Mouse (Mus musculus) neural tube, embryonic 11.5 days (tissue): ENCODE measurements around the gene Tomm22. TPM values are rescaled to one million over a fixed set of nuclear protein-coding genes. Genes with fewer than 3 reads are reported as not detected.

Source experiments
- ATAC-seq: fragments of 200-750 bp; cut with Nextera tagmentation; 2 replicates; pipeline ENCODE4 v1.8.0; 2017; ENCODE audit warnings: moderate number of reproducible peaks, mild to moderate bottlenecking, moderate TSS enrichment, moderate library complexity; ENCODE audit not compliant: insufficient read depth, low FRiP score, low TSS enrichment
- DNase-seq: peaks from one replicate; pipeline ENCODE4 v3.0.0-alpha.2; 2015; ENCODE audit warnings: low spot score
- H3K27ac ChIP-seq: fragments of 300-500 bp; sonication (generic); 2 replicates; pipeline ENCODE4 v1.5.1; 2014; ENCODE audit warnings: low read depth, mild to moderate bottlenecking, low read length
- H3K27me3 ChIP-seq: fragments of 300-500 bp; sonication (generic); 2 replicates; pipeline ENCODE4 v1.6.1; 2014; ENCODE audit warnings: mild to moderate bottlenecking, low read length, mixed read lengths; ENCODE audit not compliant: control insufficient read depth, insufficient read depth
- H3K36me3 ChIP-seq: fragments of 300-500 bp; sonication (generic); 2 replicates; pipeline ENCODE4 v1.6.1; 2014; ENCODE audit warnings: mild to moderate bottlenecking, low read length, moderate library complexity, mixed read lengths; ENCODE audit not compliant: control insufficient read depth, insufficient read depth
- H3K4me1 ChIP-seq: fragments of 300-500 bp; sonication (generic); 2 replicates; pipeline ENCODE4 v1.6.1; 2014; ENCODE audit warnings: low read length, mixed read lengths; ENCODE audit not compliant: control insufficient read depth, insufficient read depth
- H3K4me2 ChIP-seq: fragments of 300-500 bp; sonication (generic); 2 replicates; pipeline ENCODE4 v1.6.1; 2014; ENCODE audit warnings: low read depth, mild to moderate bottlenecking, moderate library complexity
- H3K4me3 ChIP-seq: fragments of 300-500 bp; sonication (generic); 2 replicates; pipeline ENCODE4 v1.5.1; 2014; ENCODE audit warnings: low read depth, low read length
- H3K9ac ChIP-seq: fragments of 300-500 bp; sonication (generic); 2 replicates; pipeline ENCODE4 v1.6.1; 2014; ENCODE audit warnings: mild to moderate bottlenecking, low read length
- H3K9me3 ChIP-seq: fragments of 300-500 bp; sonication (generic); 2 replicates; pipeline ENCODE4 v1.6.1; 2016; ENCODE audit warnings: low read length; ENCODE audit not compliant: control insufficient read depth
- WGBS: fragments of 180-500 bp; shearing (Covaris S2); extraction: QIAGEN DNeasy Blood & Tissue Kit; methylation state at CpG from one replicate; pipeline ENCODE4 v1.1.7; 2014; 5-methylcytosine and 5-hydroxymethylcytosine counted together
- polyA plus RNA-seq: library from polyadenylated mRNA; unstranded; fragments of >200 nt; fragmentation: Nextera tagmentation; extraction: Ambion mirVana; gene quantifications from 2 replicates; pipeline ENCODE4 v1.2.1, GENCODE M21; 2014

Tomm22 gene
- polyA plus RNA-seq, 1 experiment from 2014 or later, result 285 TPM

DNA sequence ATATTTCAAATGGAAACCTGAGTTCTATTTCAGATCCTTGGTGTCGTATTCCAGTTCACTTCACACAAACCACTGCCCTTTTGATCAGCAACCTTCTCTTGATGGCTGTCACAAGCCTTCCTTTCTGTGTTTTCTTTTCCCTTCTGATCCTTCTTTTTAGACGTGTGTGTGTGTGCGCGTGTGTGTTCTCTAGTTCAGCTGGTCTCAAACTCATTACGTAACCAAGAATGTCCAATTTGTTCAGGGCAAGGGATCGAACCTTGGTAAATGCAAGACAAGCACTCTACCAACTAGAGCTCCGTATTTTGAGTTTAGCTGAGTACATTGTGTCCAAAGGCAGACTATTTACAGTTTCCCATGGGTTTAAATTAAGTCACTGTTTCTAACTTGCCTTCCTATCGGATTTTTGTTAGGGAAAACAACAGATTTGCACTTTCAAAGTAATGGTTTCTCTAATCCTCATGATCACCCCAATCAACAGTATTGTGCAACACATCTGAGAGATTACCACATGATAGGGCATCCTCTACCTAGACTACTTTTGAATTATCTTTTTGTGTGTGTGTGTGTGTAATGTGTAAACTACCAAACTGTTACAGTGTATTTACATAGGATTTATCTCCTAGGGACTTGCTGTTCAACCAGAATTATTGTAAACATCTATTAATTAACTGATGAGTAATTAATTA, 17.8 kb downstream of the Tomm22 start:
- H3K4me1 ChIP-seq, result peaks cover 32% of the 10 kb centered on the region
- peak overlapping the region; percentile 89 for H3K27ac ChIP-seq
- DNase-seq (no peak), ATAC-seq (no peak)
- 5% methylated on average over 8 of the region's 8 CpGs for WGBS
- peak overlapping the region; percentile 89; the same call in 1 of the 2 replicates for H3K9ac ChIP-seq
- no peaks in the 10 kb centered on the region for H3K9me3 ChIP-seq
- H3K4me3 ChIP-seq, result peak overlapping the region; percentile 85
- peak overlapping the region; percentile 48 for H3K4me2 ChIP-seq
- no peaks in the 10 kb centered on the region for H3K27me3 ChIP-seq
- H3K36me3 ChIP-seq, result no peaks in the 10 kb centered on the region

DNA sequence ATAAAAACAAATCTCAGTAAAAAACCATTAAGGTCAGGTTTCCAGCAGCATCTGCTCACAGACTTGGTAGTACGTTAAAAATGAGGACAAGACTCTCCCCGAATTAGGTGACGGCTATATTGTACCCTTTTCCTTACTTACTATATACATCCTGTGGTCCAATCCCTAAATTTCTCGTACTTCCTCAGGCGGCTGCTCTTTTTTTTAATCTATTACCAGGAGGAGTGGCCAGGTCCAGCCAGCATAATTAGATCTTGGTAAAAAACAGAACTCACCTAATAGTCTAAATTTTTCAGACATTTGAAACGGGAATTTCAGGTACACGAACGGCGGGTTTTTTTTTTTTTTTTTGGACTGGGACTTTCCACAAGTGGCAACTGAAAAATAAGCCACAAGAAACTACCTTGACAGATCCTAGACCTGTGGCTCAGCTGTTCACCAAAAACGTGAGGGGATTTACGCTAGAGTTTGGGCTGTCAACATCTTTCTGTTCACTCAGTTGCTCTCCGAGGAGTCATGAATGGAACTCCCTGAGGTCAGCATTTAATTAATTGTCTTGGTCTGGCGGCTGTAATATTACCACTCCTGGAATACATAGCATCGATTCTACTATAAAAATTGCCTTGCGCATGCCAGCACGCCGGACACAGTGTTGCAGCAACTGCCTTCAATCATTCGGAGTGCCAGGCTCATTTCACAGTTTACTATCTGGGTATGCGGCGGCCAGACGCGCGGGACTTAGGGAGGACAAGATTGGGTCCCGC, 19.2 kb downstream of the Tomm22 start:
- H3K27ac ChIP-seq, result no peak overlapping the region
- peak overlapping the region; percentile 81 for H3K4me3 ChIP-seq
- H3K36me3 ChIP-seq, result no peaks in the 10 kb centered on the region
- H3K9me3 ChIP-seq, result no peaks in the 10 kb centered on the region
- ATAC-seq (no peak), DNase-seq (no peak)
- WGBS, result 17% methylated on average over 24 of the region's 24 CpGs
- H3K4me1 ChIP-seq, result peaks cover 24% of the 10 kb centered on the region
- H3K9ac ChIP-seq, result no peak overlapping the region
- H3K4me2 ChIP-seq, result peak overlapping the region; percentile 52
- H3K27me3 ChIP-seq, result no peaks in the 10 kb centered on the region

DNA sequence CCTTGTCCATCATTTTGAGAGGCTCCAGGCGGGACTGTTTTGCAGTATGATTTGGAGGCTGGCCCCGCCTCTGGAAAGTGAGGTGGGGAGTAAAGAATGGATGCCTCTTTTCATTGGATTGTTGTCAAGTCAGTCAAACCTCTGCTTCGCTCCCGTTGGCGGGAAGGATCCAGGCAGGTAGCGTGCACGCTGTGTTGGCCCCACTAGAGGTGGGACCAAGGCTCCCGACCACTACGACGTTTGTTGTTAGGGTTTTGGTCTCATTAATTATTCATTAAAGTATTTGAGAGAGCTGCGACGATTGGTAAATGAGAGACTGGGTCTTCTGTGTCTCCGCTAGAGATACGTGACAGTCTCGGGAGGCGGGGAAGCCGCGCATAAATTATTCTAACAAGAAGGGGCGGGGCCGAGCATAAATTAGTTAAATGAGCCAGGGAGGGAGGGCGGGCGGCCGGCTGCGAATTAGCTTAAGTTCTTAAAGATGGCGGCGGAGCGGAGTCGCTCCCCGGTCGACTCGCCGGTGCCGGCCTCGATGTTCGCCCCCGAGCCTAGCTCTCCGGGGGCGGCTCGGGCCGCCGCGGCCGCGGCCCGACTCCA, 19.9 kb downstream of the Tomm22 start, which contains the start of gene Gtpbp1:
Gene Gtpbp1, plus strand, starts transcription at position 420 of the 597 bp plus-strand sequence.
- Histone ChIP-seq H3K27ac (peak within 1 kb of the TSS; percentile 71), H3K9ac (peak within 1 kb of the TSS; percentile 85), H3K4me1 (peaks cover 17% of the 10 kb centered on the region), H3K9me3 (no peaks in the 10 kb centered on the region), H3K27me3 (no peaks in the 10 kb centered on the region), H3K36me3 (no peaks in the 10 kb centered on the region), H3K4me2 (peak within 1 kb of the TSS; percentile 83), H3K4me3 (peak within 1 kb of the TSS; percentile 81)
- under 1% methylated on average over 45 of the region's 45 CpGs for WGBS
- peak; percentile 95 for DNase-seq
- ATAC-seq, result peak; percentile 97

DNA sequence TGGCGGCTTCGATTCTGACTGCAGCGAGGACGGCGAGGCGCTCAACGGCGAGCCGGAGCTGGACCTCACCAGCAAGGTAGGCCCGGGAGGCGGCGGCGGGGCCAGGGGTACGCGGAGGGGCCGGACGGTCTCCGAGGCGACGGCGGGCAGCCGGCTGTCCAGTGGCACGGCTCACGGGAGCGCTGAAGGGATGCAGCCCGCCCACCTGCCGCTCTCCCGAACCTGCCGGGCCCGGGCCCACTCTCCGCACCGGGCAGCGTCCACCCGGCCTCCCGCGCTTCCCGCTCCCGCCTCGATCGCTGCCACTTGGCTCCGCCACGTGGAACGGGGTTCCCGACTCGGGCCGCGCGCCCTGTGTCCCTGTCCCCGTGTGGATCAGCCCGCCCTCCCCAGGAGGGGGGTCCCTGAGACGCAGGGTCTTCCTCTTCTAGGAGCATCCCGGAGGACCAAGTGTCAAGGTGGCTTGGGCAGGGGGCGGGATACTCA, 20.4 kb downstream of the Tomm22 start:
- peak; percentile 41 for ATAC-seq
- Histone ChIP-seq H3K27me3 (no peaks in the 10 kb centered on the region), H3K4me1 (peaks cover 12% of the 10 kb centered on the region), H3K9me3 (no peaks in the 10 kb centered on the region), H3K4me3 (peak overlapping the region; percentile 81), H3K9ac (peak overlapping the region; percentile 85), H3K36me3 (no peaks in the 10 kb centered on the region), H3K4me2 (peak overlapping the region; percentile 83), H3K27ac (peak overlapping the region; percentile 71)
- WGBS, result 0% methylated on average over 45 of the region's 53 CpGs
- no peak for DNase-seq

DNA sequence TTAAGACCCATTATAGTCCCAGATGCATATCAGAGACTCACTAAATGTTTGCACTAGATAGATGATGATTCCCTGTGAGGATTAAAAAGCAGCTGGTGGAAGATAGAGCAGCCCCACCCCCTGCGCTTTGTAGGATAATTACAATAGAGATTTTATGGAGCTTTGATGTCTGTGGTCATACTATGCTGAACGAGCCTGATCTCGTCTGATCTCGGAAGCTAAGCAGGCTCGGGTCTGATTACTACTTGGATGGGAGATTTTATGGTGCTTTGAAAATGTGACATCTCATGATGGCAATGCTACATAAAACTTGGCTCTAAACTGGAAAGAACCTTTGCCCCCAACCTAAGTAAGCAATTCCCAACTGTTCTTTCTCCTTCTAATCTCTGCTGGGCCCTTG, 21.7 kb downstream of the Tomm22 start:
- ATAC-seq (no peak), DNase-seq (no peak)
- Histone ChIP-seq H3K9ac (no peak overlapping the region), H3K36me3 (no peaks in the 10 kb centered on the region), H3K27ac (no peak overlapping the region), H3K9me3 (no peaks in the 10 kb centered on the region), H3K4me3 (no peak overlapping the region), H3K4me2 (no peak overlapping the region), H3K4me1 (peaks cover 6% of the 10 kb centered on the region), H3K27me3 (no peaks in the 10 kb centered on the region)
- whole genome bisulfite sequencing, result 76% methylated on average over 5 of the region's 5 CpGs

DNA sequence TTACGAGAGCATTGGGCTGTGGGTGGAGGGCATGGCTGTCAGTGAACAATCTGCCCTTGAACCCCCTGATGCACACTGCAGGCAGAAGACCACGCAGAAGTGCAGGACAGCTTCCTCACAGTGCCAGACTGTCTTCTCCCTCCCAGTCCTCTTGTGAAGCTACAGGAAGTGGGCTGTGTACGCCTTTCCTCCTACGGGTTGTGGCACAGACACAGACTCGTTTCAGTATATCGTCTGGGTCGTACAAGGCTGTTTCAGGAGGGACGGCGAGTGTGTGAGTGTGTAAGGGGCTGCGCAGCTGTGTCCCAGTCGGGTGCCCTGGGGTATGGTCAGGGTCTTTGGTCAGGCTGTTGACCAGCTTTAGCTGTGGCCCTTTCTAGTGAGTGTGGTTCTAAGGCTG, 23.1 kb downstream of the Tomm22 start:
- H3K9ac ChIP-seq, result no peak overlapping the region
- 84% methylated on average over 11 of the region's 11 CpGs for WGBS
- H3K4me3 ChIP-seq, result no peak overlapping the region
- no peak overlapping the region for H3K27ac ChIP-seq
- no peaks in the 10 kb centered on the region for H3K27me3 ChIP-seq
- H3K36me3 ChIP-seq, result no peaks in the 10 kb centered on the region
- ATAC-seq, result no peak
- H3K4me1 ChIP-seq, result peaks cover 6% of the 10 kb centered on the region
- DNase-seq, result no peak
- no peak overlapping the region for H3K4me2 ChIP-seq
- no peaks in the 10 kb centered on the region for H3K9me3 ChIP-seq

DNA sequence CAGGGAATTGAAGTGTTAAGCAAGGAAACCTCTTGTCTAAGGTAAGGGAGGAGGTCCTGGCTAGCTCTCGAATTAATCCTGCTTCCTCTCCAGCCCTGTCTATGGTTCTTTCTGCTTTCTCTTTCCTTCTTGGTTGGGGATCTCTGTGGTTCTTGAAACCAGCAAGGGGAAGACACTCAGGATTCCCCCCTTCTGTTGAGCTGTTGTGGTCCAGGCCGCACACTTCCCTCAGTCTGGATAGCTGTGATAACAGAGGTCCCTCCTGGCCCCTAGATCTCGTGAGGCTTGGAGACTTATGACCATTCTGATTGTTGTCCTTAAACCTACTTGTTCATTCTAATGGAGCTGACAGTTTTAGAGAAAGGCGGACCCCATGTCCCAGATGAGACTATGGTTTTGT, 23.9 kb downstream of the Tomm22 start:
- WGBS, result 88% methylated on average over 4 of the region's 4 CpGs
- ATAC-seq, result no peak

DNA sequence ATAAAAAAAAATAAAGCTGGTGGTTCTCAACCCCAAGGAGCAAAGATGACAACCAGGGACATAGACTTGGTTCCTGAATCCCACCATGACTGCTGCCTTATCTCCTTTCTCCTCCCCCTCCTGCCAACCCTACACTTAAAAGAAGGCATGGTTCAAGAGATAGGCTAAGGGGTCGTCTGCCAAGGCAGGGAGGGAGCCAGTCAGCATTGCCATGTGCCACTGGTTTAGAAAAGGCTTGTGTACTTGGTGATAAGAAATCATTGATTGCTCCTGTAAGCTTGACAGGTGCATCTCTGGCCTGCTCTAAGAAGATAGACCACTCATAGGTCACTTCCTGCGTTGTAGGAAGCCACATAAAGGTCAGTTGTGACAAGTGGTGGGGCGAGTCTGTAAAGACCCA, 24.9 kb downstream of the Tomm22 start:
- ATAC-seq (no peak), DNase-seq (no peak)
- 75% methylated on average over 3 of the region's 3 CpGs for WGBS
- no peaks in the 10 kb centered on the region for H3K36me3 ChIP-seq
- H3K9me3 ChIP-seq, result no peaks in the 10 kb centered on the region
- no peak overlapping the region for H3K27ac ChIP-seq
- no peak overlapping the region for H3K9ac ChIP-seq
- H3K4me1 ChIP-seq, result peaks cover 6% of the 10 kb centered on the region
- H3K4me2 ChIP-seq, result no peak overlapping the region
- no peak overlapping the region for H3K4me3 ChIP-seq
- no peaks in the 10 kb centered on the region for H3K27me3 ChIP-seq

More for the DNA sequence above, 23.9 kb downstream of the Tomm22 start:
- H3K4me1 ChIP-seq, result peaks cover 6% of the 10 kb centered on the region
- no peak overlapping the region for H3K9ac ChIP-seq
- no peaks in the 10 kb centered on the region for H3K36me3 ChIP-seq
- no peak overlapping the region for H3K4me3 ChIP-seq
- DNase-seq, result no peak
- no peaks in the 10 kb centered on the region for H3K9me3 ChIP-seq
- no peak overlapping the region for H3K27ac ChIP-seq
- no peak overlapping the region for H3K4me2 ChIP-seq
- H3K27me3 ChIP-seq, result no peaks in the 10 kb centered on the region
